Mouse (Mus musculus) embryonic facial prominence, embryonic 11.5 days (tissue): Measurements from ENCODE around the gene Tmod1. TPM values are rescaled to one million over a fixed set of nuclear protein-coding genes. Genes with fewer than 3 reads are reported as not detected.

Experiments used
- ATAC-seq: fragments of 200-750 bp; cut with Nextera tagmentation; replicated peaks from 2 replicates; pipeline ENCODE4 v1.8.0; 2017; ENCODE audit warnings: low read depth; ENCODE audit not compliant: insufficient number of reproducible peaks, low FRiP score, low TSS enrichment
- DNase-seq: peaks from one replicate; pipeline ENCODE4 v3.0.0-alpha.2; 2015; ENCODE audit warnings: low spot score
- H3K27ac ChIP-seq: fragments of 300-500 bp; sonication (generic); replicated peaks from 2 replicates; pipeline ENCODE4 v1.5.1; 2014; ENCODE audit warnings: mild to moderate bottlenecking, low read depth, low read length, control low read depth
- H3K27me3 ChIP-seq: fragments of 300-500 bp; sonication (generic); 2 replicates; pipeline ENCODE4 v1.6.1; 2014; ENCODE audit warnings: mild to moderate bottlenecking, low read length, moderate library complexity, mixed read lengths; ENCODE audit not compliant: control insufficient read depth, insufficient read depth
- H3K36me3 ChIP-seq: fragments of 300-500 bp; sonication (generic); replicated peaks from 2 replicates; pipeline ENCODE4 v1.6.1; 2014; ENCODE audit warnings: low read depth, mild to moderate bottlenecking, low read length, moderate library complexity, mixed read lengths; ENCODE audit not compliant: control insufficient read depth, insufficient read depth
- H3K4me1 ChIP-seq: fragments of 300-500 bp; sonication (generic); 2 replicates; pipeline ENCODE4 v1.6.1; 2014; ENCODE audit warnings: low read length, mixed read lengths; ENCODE audit not compliant: control insufficient read depth, insufficient read depth
- H3K4me2 ChIP-seq: fragments of 300-500 bp; sonication (generic); 2 replicates; pipeline ENCODE4 v1.6.1; 2014; ENCODE audit warnings: low read depth, mild to moderate bottlenecking, control low read depth, low read length, moderate library complexity
- H3K4me3 ChIP-seq: fragments of 300-500 bp; sonication (generic); 2 replicates; pipeline ENCODE4 v1.5.1; 2014; ENCODE audit warnings: low read depth, low read length, control low read depth
- H3K9ac ChIP-seq: fragments of 300-500 bp; sonication (generic); replicated peaks from 2 replicates; pipeline ENCODE4 v1.6.1; 2014; ENCODE audit warnings: mild to moderate bottlenecking, control low read depth, low read length
- H3K9me3 ChIP-seq: fragments of 300-500 bp; sonication (generic); replicated peaks from 2 replicates; pipeline ENCODE4 v1.6.1; 2016; ENCODE audit warnings: mild to moderate bottlenecking, low read length, inconsistent platforms, mixed read lengths; ENCODE audit not compliant: control insufficient read depth
- WGBS: fragments of 180-500 bp; shearing (Covaris S2); extraction: QIAGEN DNeasy Blood & Tissue Kit; methylation state at CpG from one replicate; pipeline ENCODE4 v1.1.7; 2014; 5-methylcytosine and 5-hydroxymethylcytosine counted together
- polyA plus RNA-seq: library from polyadenylated mRNA; unstranded; fragments of >200 nt; fragmentation: Nextera tagmentation; extraction: Ambion mirVana; gene quantifications from 2 replicates; pipeline ENCODE4 v1.2.1, GENCODE M21; 2014

Gene Tmod1
- polyA plus RNA-seq, 1 experiment from 2014 or later: 4.8 TPM

DNA sequence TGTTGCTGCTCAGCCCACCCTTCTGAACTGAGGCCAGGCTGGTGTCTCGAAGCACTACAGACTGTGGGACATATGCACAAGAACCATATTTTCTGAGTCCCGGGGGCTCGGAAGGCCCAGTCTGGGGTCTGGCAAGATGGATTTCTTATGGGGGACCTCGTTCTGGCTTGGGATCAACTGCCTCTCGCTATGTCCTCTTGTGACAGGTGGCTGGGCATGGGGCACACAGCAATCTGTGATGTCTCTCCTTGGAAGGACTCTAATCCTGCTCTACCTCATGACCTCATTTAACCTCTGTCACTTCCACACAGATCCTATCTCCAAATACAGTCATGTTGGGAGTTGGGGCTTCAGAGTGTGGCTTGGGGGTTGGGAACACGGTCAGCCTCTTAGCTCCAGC, 33.9 kb downstream of the Tmod1 start:
- WGBS: 88% methylated on average over 6 of the region's 6 CpGs
- H3K9me3 ChIP-seq: no peaks in the 10 kb centered on the region
- H3K4me3 ChIP-seq: no peak overlapping the region
- H3K27me3 ChIP-seq: no peaks in the 10 kb centered on the region
- no peak overlapping the region for H3K4me2 ChIP-seq
- no peak for ATAC-seq
- no peak overlapping the region for H3K9ac ChIP-seq
- H3K4me1 ChIP-seq: no peaks in the 10 kb centered on the region
- no peak overlapping the region for H3K27ac ChIP-seq
- no peak for DNase-seq
- H3K36me3 ChIP-seq: no peaks in the 10 kb centered on the region

DNA sequence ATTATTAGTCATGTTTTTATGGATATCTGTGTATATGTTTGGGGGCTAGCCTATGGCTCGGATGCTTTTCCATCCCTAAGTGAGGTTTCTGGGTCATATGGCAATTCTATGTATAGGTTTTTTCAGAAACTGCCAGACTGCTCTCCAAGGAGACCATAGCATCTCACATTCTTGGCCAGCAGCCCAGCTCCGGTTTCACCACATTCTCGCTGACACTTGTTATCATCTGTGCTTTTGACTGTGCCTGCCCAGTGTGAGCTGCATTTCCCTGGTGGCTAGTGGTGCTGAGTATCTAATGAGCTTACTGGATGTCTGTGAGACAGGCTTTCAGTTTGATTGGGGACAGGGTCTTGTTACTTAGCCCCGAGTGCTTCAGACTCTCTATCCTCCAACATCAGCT, 35.0 kb downstream of the Tmod1 start:
- WGBS: 68% methylated on average over 4 of the region's 4 CpGs
- H3K4me1 ChIP-seq: no peaks in the 10 kb centered on the region
- H3K27me3 ChIP-seq: no peaks in the 10 kb centered on the region
- H3K27ac ChIP-seq: no peak overlapping the region
- no peak overlapping the region for H3K4me2 ChIP-seq
- H3K9ac ChIP-seq: no peak overlapping the region
- no peak for DNase-seq
- no peaks in the 10 kb centered on the region for H3K9me3 ChIP-seq
- ATAC-seq: no peak
- H3K36me3 ChIP-seq: no peaks in the 10 kb centered on the region
- no peak overlapping the region for H3K4me3 ChIP-seq

DNA sequence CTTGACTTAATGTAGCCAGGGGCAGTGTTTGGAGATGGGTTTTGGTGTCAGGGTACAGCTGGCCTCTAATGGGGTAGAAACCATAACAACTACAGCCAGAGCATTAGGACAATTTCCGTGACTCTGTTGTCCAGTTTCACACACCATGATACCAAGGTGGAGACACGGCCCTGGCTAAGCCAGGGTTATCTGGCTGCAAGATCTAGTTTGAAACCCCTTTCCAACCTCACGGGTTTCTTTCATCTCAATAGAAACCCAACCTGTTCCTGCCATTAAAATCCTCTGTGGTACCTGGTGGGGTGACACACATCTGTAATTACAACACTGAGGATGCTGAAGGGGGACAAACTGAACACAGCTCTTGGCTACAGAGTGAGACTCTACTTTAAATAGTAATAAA, 36.9 kb downstream of the Tmod1 start:
- Histone ChIP-seq H3K4me3 (no peak overlapping the region), H3K9me3 (no peaks in the 10 kb centered on the region), H3K4me2 (no peak overlapping the region), H3K9ac (no peak overlapping the region), H3K36me3 (no peaks in the 10 kb centered on the region), H3K27ac (no peak overlapping the region), H3K27me3 (no peaks in the 10 kb centered on the region), H3K4me1 (no peaks in the 10 kb centered on the region)
- ATAC-seq: no peak
- no peak for DNase-seq
- 84% methylated on average over 3 of the region's 3 CpGs for WGBS

- H3K4me1 ChIP-seq: no peaks in the 10 kb centered on the region
- ATAC-seq (no peak), DNase-seq (no peak)
- 69% methylated on average over 2 of the region's 2 CpGs for WGBS
- H3K9ac ChIP-seq: no peak overlapping the region
- H3K27ac ChIP-seq: no peak overlapping the region
- H3K9me3 ChIP-seq: no peaks in the 10 kb centered on the region
- no peak overlapping the region for H3K4me2 ChIP-seq
- no peaks in the 10 kb centered on the region for H3K36me3 ChIP-seq
- no peak overlapping the region for H3K4me3 ChIP-seq
- no peaks in the 10 kb centered on the region for H3K27me3 ChIP-seq
These were observed 38.2 kb downstream of the Tmod1 start for GRCm38 (mm10) chr4:46076892-46077291.

DNA sequence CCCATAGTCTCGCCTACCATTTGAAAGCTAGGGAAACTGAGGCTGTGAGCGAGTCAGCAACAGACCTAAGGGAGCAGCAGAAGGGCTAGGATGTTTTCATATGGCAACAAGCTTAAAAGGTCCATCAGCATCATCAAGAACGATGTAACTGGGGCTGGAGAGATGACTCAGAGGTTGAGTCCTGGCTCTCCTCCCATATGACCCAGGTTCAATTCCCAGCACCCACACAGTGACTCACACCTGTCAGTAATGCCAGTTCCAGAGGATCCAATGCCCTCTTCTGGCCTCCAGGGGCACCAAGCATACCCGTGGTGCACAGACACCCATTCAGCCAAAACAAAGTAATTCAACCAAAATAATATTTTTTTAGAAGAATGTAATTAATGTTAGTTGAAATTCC, 41.5 kb downstream of the Tmod1 start:
- no peak for ATAC-seq
- Histone ChIP-seq H3K4me3 (no peak overlapping the region), H3K9me3 (no peaks in the 10 kb centered on the region), H3K9ac (no peak overlapping the region), H3K27me3 (no peaks in the 10 kb centered on the region), H3K4me1 (no peaks in the 10 kb centered on the region), H3K27ac (no peak overlapping the region), H3K4me2 (no peak overlapping the region), H3K36me3 (no peaks in the 10 kb centered on the region)
- 85% methylated on average over 4 of the region's 4 CpGs for WGBS
- DNase-seq: no peak

- Histone ChIP-seq H3K9ac (no peak overlapping the region), H3K27ac (no peak overlapping the region), H3K4me3 (no peak overlapping the region), H3K36me3 (no peaks in the 10 kb centered on the region), H3K4me2 (no peak overlapping the region), H3K27me3 (no peaks in the 10 kb centered on the region), H3K9me3 (no peaks in the 10 kb centered on the region), H3K4me1 (no peaks in the 10 kb centered on the region)
- DNase-seq: no peak
- no peak for ATAC-seq
- WGBS: 75% methylated on average over 11 of the region's 11 CpGs
These were observed 43.8 kb downstream of the Tmod1 start for GRCm38 (mm10) chr4:46082555-46082954.

DNA sequence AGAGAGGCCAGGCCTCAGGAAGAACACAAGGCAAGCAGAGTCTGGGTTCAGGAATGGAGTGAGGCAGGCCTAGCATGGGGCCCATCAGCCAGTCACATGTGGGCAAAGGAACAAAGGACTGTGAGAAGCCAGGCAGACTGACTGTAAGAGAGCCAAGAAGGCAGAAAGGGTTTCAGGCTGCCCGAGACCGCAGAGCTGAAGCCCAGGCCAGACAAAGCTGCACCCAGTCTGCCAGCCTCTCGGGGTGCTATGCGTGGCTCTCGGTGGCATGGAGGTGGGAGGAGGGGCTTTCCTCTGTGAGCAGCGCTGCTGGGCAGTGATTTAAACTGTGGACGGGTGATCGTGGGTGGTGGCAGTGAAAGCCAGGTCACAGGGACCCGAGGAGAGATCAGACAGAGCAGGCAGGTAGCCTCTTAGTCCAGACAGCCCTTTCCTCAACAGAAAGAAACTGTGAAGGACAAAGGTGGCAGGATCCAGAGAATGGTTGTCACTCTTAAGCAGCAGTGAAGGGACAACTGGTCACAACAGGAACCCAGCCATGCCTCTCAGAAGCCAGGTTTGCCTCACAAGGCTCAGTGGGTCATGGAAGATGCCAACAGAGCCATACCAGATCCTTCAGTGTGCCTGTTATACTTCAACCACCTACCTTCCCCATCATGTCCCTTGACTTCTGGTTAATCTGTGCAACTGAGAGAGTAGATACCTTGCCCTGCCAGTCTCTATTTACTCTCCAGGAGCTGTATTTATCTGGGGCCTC, 45.9 kb downstream of the Tmod1 start:
- Histone ChIP-seq H3K4me2 (no peak overlapping the region), H3K27ac (no peak overlapping the region), H3K9ac (no peak overlapping the region), H3K4me3 (no peak overlapping the region), H3K9me3 (no peaks in the 10 kb centered on the region), H3K4me1 (no peaks in the 10 kb centered on the region), H3K27me3 (no peaks in the 10 kb centered on the region), H3K36me3 (no peaks in the 10 kb centered on the region)
- WGBS: 65% methylated on average over 9 of the region's 9 CpGs
- ATAC-seq (no peak), DNase-seq (no peak)

DNA sequence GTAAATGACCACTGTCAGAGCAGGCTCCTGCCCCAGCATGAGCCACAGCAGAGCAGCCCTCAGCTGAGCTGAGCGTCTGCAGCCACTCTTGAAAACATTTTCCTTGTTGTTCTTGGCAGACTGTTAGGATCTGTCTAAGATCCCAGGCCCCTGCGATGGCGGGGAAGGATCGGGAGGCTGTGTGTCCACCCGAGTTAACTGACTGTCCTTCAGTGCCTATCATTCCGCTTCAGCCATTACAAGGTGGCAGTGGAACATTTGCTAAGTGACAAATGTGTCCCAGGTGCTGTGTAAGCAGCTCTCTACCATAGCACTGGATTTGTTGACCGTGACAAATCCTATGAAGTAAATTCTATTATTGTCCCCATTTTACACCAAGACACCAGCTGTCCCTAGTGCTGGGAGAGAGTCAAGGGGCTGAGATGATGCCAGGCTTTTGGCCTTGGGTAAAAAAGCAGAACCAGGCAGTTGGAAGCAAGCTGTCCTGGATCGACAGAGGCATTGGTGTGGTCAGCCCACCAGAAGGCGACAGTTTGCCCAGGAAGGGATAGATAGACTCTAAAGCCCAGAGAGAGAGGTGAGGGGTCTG, 46.6 kb downstream of the Tmod1 start:
- ATAC-seq (no peak), DNase-seq (no peak)
- Histone ChIP-seq H3K9ac (no peak overlapping the region), H3K4me1 (no peaks in the 10 kb centered on the region), H3K9me3 (no peaks in the 10 kb centered on the region), H3K36me3 (no peaks in the 10 kb centered on the region), H3K4me3 (no peak overlapping the region), H3K4me2 (no peak overlapping the region), H3K27me3 (no peaks in the 10 kb centered on the region), H3K27ac (no peak overlapping the region)
- 66% methylated on average over 9 of the region's 9 CpGs for WGBS
